Mouse (Mus musculus): ENCODE measurements around the gene Hcn2.

- no peak for TF ChIP-seq CTCF (IDR thresholded peaks at IDR 0.05; ENCODE audit: low read depth)
- TF ChIP-seq EP300 (IDR thresholded peaks at IDR 0.05; ENCODE audit: low read depth), result no peak
These were observed 47.8 kb downstream of the Hcn2 start for GRCm38 (mm10) chr10:79764234-79764633.

Measured in liver, postnatal 0 days (tissue).